Mouse (Mus musculus) limb, embryonic 14.5 days (tissue): Measurements from ENCODE around the gene Lekr1. TPM values are rescaled to one million over a fixed set of nuclear protein-coding genes. Genes with fewer than 3 reads are reported as not detected.

Source experiments
- ATAC-seq: fragments of 200-750 bp; cut with Nextera tagmentation; 2 replicates; pipeline ENCODE4 v1.8.0; 2017; ENCODE audit warnings: low read depth, moderate number of reproducible peaks, moderate TSS enrichment; ENCODE audit not compliant: low FRiP score
- DNase-seq: peaks from one replicate; pipeline ENCODE4 v3.0.0-alpha.2; 2015; ENCODE audit warnings: low spot score
- H3K27ac ChIP-seq: fragments of 300-500 bp; sonication (generic); replicated peaks from 2 replicates; pipeline ENCODE4 v1.5.1; 2014; ENCODE audit warnings: low read depth, mild to moderate bottlenecking, low read length, moderate library complexity, mixed read lengths
- H3K27me3 ChIP-seq: fragments of 300-500 bp; sonication (generic); 2 replicates; pipeline ENCODE4 v1.6.1; 2014; ENCODE audit warnings: low read length, mixed read lengths; ENCODE audit not compliant: control insufficient read depth, insufficient read depth
- H3K36me3 ChIP-seq: fragments of 300-500 bp; sonication (generic); 2 replicates; pipeline ENCODE4 v1.6.1; 2014; ENCODE audit warnings: mild to moderate bottlenecking, low read length, moderate library complexity, mixed read lengths; ENCODE audit not compliant: control insufficient read depth, insufficient read depth
- H3K4me1 ChIP-seq: fragments of 300-500 bp; sonication (generic); 2 replicates; pipeline ENCODE4 v1.6.1; 2014; ENCODE audit warnings: antibody characterized with exemption, low read length, mixed read lengths; ENCODE audit not compliant: control insufficient read depth, insufficient read depth
- H3K4me2 ChIP-seq: fragments of 300-500 bp; sonication (generic); replicated peaks from 2 replicates; pipeline ENCODE4 v1.6.1; 2014; ENCODE audit warnings: low read depth, mild to moderate bottlenecking, low read length, moderate library complexity; ENCODE audit not compliant: severe bottlenecking
- H3K4me3 ChIP-seq: fragments of 300-500 bp; sonication (generic); replicated peaks from 2 replicates; pipeline ENCODE4 v1.5.1; 2014; ENCODE audit warnings: low read length
- H3K9ac ChIP-seq: fragments of 300-500 bp; sonication (generic); 2 replicates; pipeline ENCODE4 v1.6.1; 2014; ENCODE audit warnings: mild to moderate bottlenecking, low read depth, low read length, moderate library complexity; ENCODE audit not compliant: severe bottlenecking
- H3K9me3 ChIP-seq: fragments of 300-500 bp; sonication (generic); 2 replicates; pipeline ENCODE4 v1.6.1; 2016; ENCODE audit warnings: low read length; ENCODE audit not compliant: control insufficient read depth
- POLR2A ChIP-seq: fragments of 200-500 bp; IDR thresholded peaks from 2 replicates; pipeline ENCODE4 v1.8.0; 2012; ENCODE audit warnings: inconsistent platforms, mild to moderate bottlenecking, moderate library complexity, borderline replicate concordance; ENCODE audit not compliant: insufficient read depth, insufficient read length; ENCODE audit errors: extremely low read depth
- WGBS: fragments of 180-500 bp; shearing (Covaris S2); extraction: QIAGEN DNeasy Blood & Tissue Kit; methylation state at CpG from one replicate; pipeline ENCODE4 v1.1.7; 2014; 5-methylcytosine and 5-hydroxymethylcytosine counted together
- polyA plus RNA-seq, 2 experiments: library from polyadenylated mRNA; depleted of rRNA in 1 of 2; stranded (reverse) in 1 of 2; unstranded in 1 of 2; fragments of >200 nt; fragmentation: Nextera tagmentation in 1 of 2; extraction: Ambion mirVana in 1 of 2; gene quantifications; 2 replicates each; pipeline versions ENCODE4 v1.2.1 to v1.2.3; 2012 to 2014

The Lekr1 gene
- polyA plus RNA-seq, 2 experiments = 5.2 to 6.9 TPM

DNA sequence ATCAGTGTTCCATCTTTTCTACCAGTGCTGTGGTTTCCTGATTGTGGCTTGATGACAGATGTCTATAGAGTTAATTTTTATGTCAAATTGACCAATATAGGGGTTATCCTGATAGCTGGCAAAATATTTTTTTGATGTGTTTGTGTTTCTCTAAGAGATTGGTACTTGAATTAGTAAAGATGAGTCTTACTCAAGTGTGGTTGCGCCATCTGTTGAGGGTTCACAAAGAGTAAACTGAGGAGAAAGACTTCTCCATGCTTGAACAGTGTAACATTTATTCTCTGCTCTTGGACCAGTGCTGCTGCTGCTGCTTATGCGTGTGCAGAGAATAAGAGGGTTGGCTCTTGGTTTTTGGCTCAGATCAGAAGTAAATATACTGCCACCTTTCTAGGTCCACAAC, 24.8 kb downstream of the Lekr1 start:
- Histone ChIP-seq H3K27me3 (no peaks in the 10 kb centered on the region), H3K9me3 (0 out of 2 replicates have a peak, but pooled peaks cover 3% of the 10 kb centered on the region), H3K27ac (no peak overlapping the region), H3K9ac (no peak overlapping the region), H3K4me3 (no peak overlapping the region), H3K36me3 (no peaks in the 10 kb centered on the region), H3K4me1 (no peaks in the 10 kb centered on the region), H3K4me2 (no peak overlapping the region)
- no peak for DNase-seq
- WGBS = 90% methylated on average over 2 of the region's 2 CpGs
- no peak for TF ChIP-seq POLR2A
- no peak for ATAC-seq

DNA sequence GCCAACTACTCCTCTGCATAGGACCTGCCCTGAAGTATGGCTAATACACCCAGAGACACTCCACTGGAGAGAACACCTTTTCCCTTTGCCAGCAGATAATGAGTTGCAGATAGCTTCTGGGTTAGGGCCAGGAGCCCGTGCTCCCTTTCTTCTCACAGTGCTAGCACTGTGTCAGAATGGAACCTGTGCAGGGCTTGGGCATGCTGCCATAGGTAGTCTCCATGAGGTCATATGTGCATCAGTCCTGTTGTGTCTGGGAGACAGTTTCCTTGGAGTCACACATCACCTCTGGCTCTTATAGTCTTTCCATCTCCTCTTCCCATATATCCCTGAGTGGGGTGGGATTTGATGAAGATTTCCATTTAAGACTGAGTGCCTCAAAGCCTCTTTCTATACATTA, 33.7 kb downstream of the Lekr1 start:
- no peak for TF ChIP-seq POLR2A
- no peak overlapping the region for H3K4me2 ChIP-seq
- 53% methylated on average over 1 of the region's 1 CpGs for WGBS
- ATAC-seq (no peak), DNase-seq (no peak)
- no peaks in the 10 kb centered on the region for H3K27me3 ChIP-seq
- H3K4me1 ChIP-seq = no peaks in the 10 kb centered on the region
- no peak overlapping the region for H3K4me3 ChIP-seq
- H3K27ac ChIP-seq = no peak overlapping the region
- no peaks in the 10 kb centered on the region for H3K36me3 ChIP-seq
- no peak overlapping the region for H3K9ac ChIP-seq
- H3K9me3 ChIP-seq = no peaks in the 10 kb centered on the region

DNA sequence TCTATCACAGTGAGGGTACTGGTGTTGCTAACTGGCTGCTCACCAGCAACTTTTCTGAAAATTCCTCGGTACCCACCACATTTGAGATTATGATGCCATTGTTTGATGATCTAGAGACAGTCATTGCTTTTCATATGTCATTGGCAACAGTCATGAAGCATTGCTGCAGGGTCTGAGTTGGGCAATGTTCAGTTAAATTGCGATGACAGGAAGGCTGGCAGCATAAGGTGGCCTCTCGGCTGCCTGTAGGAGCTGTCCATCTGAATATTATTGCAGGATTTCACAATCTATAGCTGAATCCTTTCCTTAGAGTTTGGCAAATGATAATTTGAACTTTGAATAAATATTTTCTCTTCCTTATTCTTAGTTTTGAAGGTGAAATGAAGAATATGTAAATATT, 48.3 kb downstream of the Lekr1 start:
- H3K9me3 ChIP-seq = no peaks in the 10 kb centered on the region
- H3K27me3 ChIP-seq = no peaks in the 10 kb centered on the region
- no peaks in the 10 kb centered on the region for H3K4me1 ChIP-seq
- TF ChIP-seq POLR2A = no peak
- 87% methylated on average over 3 of the region's 3 CpGs for WGBS
- no peak for ATAC-seq
- no peak overlapping the region for H3K4me3 ChIP-seq
- H3K36me3 ChIP-seq = no peaks in the 10 kb centered on the region
- no peak overlapping the region for H3K27ac ChIP-seq
- no peak for DNase-seq
- no peak overlapping the region for H3K9ac ChIP-seq
- H3K4me2 ChIP-seq = no peak overlapping the region

DNA sequence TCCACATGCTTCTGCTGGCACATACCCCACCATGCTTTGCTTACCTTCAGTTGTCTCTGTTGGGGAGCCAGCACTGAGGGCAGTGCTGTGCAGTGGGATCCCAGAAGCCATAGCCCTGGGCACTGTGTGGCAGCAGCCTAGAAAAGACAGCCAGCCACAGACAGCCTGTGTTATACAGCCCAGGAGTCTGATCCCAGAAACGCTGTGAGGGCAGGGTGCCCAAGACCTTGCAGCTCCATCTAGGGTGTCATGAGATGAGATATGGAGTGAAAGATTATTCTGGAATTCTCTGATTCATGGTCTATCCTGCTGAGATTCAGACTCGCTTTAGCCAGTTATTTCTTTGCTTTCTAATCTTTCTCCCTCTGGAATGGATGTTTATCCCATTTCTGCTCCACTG, 51.4 kb downstream of the Lekr1 start:
- TF ChIP-seq POLR2A = no peak
- WGBS = 78% methylated on average over 2 of the region's 2 CpGs

DNA sequence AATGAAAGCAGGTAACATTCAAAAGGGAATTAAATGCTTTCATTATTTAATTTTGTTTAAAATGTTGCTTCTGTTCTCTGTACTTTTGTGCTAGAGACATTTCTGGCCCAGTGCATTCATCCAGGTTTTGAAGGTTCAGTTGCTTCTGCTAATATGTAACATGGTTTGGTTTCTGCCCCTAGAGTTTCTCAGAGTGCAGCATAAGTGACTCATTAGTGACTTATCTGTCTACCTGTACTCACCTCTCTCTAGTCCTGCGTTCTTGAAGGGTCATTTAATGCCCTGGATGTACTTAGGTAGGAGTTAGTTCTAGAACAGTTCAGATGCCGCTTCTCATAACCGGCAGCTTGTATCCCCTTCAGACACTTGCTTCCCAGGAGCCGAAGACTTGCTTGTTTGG, 56.9 kb downstream of the Lekr1 start:
- ATAC-seq = no peak
- Histone ChIP-seq H3K36me3 (no peaks in the 10 kb centered on the region), H3K9ac (no peak overlapping the region), H3K9me3 (no peaks in the 10 kb centered on the region), H3K4me1 (no peaks in the 10 kb centered on the region), H3K27me3 (no peaks in the 10 kb centered on the region), H3K4me2 (no peak overlapping the region), H3K4me3 (no peak overlapping the region), H3K27ac (no peak overlapping the region)
- TF ChIP-seq POLR2A = no peak
- WGBS = 78% methylated on average over 4 of the region's 4 CpGs
- no peak for DNase-seq

More for the DNA sequence above, 51.4 kb downstream of the Lekr1 start:
- H3K4me2 ChIP-seq = no peak overlapping the region
- no peak overlapping the region for H3K27ac ChIP-seq
- H3K27me3 ChIP-seq = no peaks in the 10 kb centered on the region
- no peaks in the 10 kb centered on the region for H3K9me3 ChIP-seq
- no peaks in the 10 kb centered on the region for H3K4me1 ChIP-seq
- no peak overlapping the region for H3K9ac ChIP-seq
- no peak for ATAC-seq
- no peak for DNase-seq
- H3K4me3 ChIP-seq = no peak overlapping the region
- H3K36me3 ChIP-seq = no peaks in the 10 kb centered on the region

DNA sequence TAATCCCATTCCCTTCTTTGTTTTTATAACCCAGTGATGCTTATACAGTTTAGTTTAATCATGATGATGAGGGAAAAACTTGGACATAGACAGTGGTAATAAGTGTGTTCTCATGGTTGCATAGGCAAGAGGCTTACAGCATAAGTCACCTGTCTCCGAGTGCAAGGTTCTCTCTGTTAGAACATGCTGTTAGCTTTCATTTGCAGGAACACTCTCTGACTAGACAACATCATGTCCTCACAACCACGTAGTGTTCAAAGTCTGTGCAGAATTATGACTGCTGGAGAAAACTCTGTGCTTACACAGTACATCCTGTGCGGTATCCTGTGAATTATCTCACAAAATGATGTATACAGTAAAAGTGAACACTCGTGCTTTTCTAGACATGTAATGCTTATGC, 57.6 kb downstream of the Lekr1 start:
- Histone ChIP-seq H3K9ac (no peak overlapping the region), H3K4me1 (no peaks in the 10 kb centered on the region), H3K36me3 (no peaks in the 10 kb centered on the region), H3K4me2 (no peak overlapping the region), H3K4me3 (no peak overlapping the region), H3K9me3 (no peaks in the 10 kb centered on the region), H3K27ac (no peak overlapping the region), H3K27me3 (no peaks in the 10 kb centered on the region)
- DNase-seq (no peak), ATAC-seq (no peak)
- TF ChIP-seq POLR2A = no peak
- 85% methylated on average over 4 of the region's 4 CpGs for WGBS
